Mouse (Mus musculus) heart, adult 11 months (tissue): ENCODE results near the gene Vmn1r163.
"Not testable (repeated sequence)": the region's sequence is repeated elsewhere in the genome, so short reads cannot be mapped to it uniquely, and the experiment has no call there.

Source experiments
- DNase-seq: peaks from one replicate; pipeline ENCODE4 v3.0.0; 2022

The Vmn1r163 gene

DNA sequence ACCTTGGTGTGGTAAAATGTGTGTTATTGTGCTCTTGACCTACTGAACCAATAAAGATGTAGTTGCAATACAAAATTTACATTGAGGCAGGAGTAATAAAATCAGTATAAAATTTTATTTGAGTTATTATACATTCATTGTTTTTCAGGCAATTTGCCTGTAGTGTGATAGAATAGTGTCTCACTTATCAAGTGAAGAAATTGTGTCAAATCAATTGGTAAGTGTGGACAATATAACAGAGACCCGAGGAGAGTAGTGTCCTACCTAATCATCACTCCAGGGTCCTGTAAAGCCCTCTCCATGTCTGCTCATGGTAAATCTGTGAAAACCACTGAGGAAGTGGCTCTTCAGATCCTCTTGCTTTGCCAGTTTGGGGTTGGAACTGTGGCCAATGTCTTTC, at the start of gene Vmn1r163:
TSS of gene Vmn1r163 (plus strand) at position 301 of the 400 bp plus-strand sequence.
- DNase-seq, result not testable (repeated sequence)

DNA sequence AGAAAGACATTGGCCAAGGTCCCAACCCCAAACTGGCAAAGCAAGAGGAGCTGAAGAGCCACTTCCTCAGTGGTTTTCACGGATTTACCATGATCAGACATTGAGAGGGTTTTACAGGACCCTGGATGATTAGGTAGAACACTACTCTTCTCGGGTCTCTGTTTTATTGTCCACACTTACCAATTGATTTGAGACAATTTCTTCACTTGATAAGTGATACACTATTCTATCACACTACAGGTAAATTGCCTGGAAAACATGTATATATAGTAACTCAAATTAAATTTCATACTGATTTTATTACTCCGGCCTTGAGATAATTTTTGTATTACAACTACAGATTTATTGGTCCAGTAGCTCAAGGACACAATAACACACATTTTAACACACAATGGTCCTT, 35.5 kb upstream of the Vmn1r163 start, which contains the start of gene Gm4216:
TSS of gene Gm4216 (minus strand) at position 101 of the 400 bp plus-strand sequence.
- not testable (repeated sequence) for DNase-seq

DNA sequence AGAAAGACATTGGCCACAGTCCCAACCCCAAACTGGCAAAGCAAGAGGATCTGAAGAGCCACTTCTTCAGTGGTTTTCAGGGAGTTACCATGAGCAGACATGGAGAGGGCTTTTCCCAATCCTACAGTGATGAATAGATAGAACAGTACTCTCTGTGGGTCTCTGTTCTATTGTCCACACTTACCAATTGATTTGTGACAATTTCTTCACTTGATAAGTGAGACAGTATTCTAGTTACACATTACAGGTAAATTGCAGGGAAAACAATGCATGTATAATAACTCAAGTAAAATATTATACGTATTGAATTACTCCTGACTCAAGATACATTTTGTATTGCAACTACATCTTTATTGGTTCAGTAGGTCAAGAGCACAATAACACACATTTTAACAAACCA, 12.0 kb downstream of the Vmn1r163 start, which contains the start of gene Gm8720:
TSS of gene Gm8720 (minus strand) at position 101 of the 400 bp plus-strand sequence.
- not testable (repeated sequence) for DNase-seq
